Mouse (Mus musculus): ENCODE measurements around the gene Tbx6. TPM values are rescaled to one million over a fixed set of nuclear protein-coding genes. Genes with fewer than 3 reads are reported as not detected.

The Tbx6 gene
- total and polyA plus RNA-seq, 2 experiments from 2014 or later = 0.16 to 0.21 TPM

DNA sequence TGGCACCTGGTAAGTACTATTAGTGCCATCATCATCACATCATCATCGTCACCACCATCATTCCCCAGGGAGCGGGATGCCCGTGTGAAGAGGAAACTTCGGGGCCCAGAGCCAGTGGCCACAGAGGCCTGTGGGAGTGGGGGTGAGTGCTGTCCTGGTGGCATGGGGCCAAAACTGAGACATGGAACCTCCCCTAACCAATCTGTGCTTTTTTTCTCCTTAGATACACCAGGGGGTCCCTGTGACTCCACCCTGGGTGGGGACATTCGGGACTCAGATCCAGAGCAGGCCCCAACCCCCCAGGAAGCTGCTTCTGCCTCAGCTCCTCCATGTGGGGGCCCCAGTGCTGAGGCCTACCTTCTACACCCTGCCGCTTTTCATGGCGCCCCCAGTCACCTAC lies 3.2 kb downstream of the Tbx6 start:
- Histone ChIP-seq H3K27me3 (ENCODE audit: insufficient read depth, low read length) (no peaks in the 10 kb centered on the region), H3K9ac (replicated peaks; ENCODE audit: low read length, poor library complexity, severe bottlenecking) (no peak overlapping the region), H3K27ac (ENCODE audit: low read depth, low read length) (no peak overlapping the region), H3K36me3 (ENCODE audit: insufficient read depth, low read length) (peaks cover 50% of the 10 kb centered on the region), H3K9me3 (ENCODE audit: low read length) (no peaks in the 10 kb centered on the region), H3K4me2 (ENCODE audit: low read depth, low read length, poor library complexity, severe bottlenecking) (no peak overlapping the region), H3K4me1 (ENCODE audit: insufficient read depth, low read length) (peaks cover 6% of the 10 kb centered on the region; the same call in 1 of the 2 replicates), H3K4me3 (ENCODE audit: low read depth, low read length) (no peak overlapping the region)
- DNase-seq (ENCODE audit: low spot score) (no peak), ATAC-seq (ENCODE audit: low FRiP score) (no peak)
- WGBS = 91% methylated on average over 7 of the region's 7 CpGs
- TF ChIP-seq CTCF (IDR thresholded peaks at IDR 0.05) = no peak

DNA sequence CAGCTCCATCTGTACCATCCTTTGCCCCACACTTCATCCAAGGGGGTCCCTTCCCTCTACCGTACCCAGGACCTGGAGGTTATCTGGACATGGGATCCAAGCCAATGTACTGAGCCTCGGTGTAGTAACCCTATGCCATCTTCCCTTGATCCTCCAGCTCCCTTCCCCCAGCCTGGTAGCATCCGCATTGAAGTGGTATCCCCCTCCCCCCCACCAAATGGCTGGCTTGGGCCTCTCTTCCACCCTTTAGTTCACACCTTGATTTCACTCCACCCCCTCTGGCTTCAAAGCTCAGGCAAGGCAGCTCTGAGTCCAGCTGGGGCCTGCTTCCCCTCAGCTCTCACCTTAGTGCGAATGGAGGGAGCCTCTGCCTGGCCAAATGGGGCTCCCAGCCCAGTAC lies 3.8 kb downstream of the Tbx6 start:
- H3K9ac ChIP-seq (replicated peaks; ENCODE audit: low read length, poor library complexity, severe bottlenecking) = no peak overlapping the region
- peaks cover 6% of the 10 kb centered on the region; the same call in 1 of the 2 replicates for H3K4me1 ChIP-seq (ENCODE audit: insufficient read depth, low read length)
- no peaks in the 10 kb centered on the region for H3K27me3 ChIP-seq (ENCODE audit: insufficient read depth, low read length)
- ATAC-seq (ENCODE audit: low FRiP score) (no peak), DNase-seq (ENCODE audit: low spot score) (no peak)
- H3K9me3 ChIP-seq (ENCODE audit: low read length) = no peaks in the 10 kb centered on the region
- H3K27ac ChIP-seq (ENCODE audit: low read depth, low read length) = no peak overlapping the region
- H3K4me2 ChIP-seq (ENCODE audit: low read depth, low read length, poor library complexity, severe bottlenecking) = no peak overlapping the region
- 88% methylated on average over 4 of the region's 4 CpGs for WGBS
- H3K36me3 ChIP-seq (ENCODE audit: insufficient read depth, low read length) = peaks cover 54% of the 10 kb centered on the region
- no peak for TF ChIP-seq CTCF (IDR thresholded peaks at IDR 0.05)
- no peak overlapping the region for H3K4me3 ChIP-seq (ENCODE audit: low read depth, low read length)

DNA sequence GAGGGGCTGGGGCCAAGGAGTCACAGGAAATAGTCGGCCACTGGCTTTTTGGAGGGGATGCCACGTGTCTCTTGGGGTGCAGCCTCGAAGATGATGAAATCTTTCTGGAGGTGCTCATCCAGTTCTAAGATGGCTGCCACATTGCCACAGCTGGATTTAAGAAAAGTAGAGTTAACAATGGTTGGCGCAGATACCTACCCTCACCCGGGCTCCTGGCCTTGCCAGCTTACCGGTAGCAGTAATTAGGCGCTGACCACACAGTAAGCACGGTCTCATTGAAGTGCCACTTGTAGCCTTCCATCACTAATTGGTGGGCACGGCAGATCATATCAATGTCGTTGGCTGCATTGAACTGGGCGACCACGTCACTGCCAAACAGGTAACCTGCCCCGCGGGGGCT lies 4.9 kb downstream of the Tbx6 start:
- H3K27ac ChIP-seq (ENCODE audit: low read depth, low read length) = no peak overlapping the region
- ATAC-seq (ENCODE audit: low FRiP score) (no peak), DNase-seq (ENCODE audit: low spot score) (no peak)
- peaks cover 56% of the 10 kb centered on the region for H3K36me3 ChIP-seq (ENCODE audit: insufficient read depth, low read length)
- no peak overlapping the region for H3K4me2 ChIP-seq (ENCODE audit: low read depth, low read length, poor library complexity, severe bottlenecking)
- no peaks in the 10 kb centered on the region for H3K27me3 ChIP-seq (ENCODE audit: insufficient read depth, low read length)
- H3K4me3 ChIP-seq (ENCODE audit: low read depth, low read length) = no peak overlapping the region
- H3K4me1 ChIP-seq (ENCODE audit: insufficient read depth, low read length) = peaks cover 7% of the 10 kb centered on the region
- no peak for TF ChIP-seq CTCF (IDR thresholded peaks at IDR 0.05)
- H3K9ac ChIP-seq (replicated peaks; ENCODE audit: low read length, poor library complexity, severe bottlenecking) = no peak overlapping the region
- no peaks in the 10 kb centered on the region for H3K9me3 ChIP-seq (ENCODE audit: low read length)
- 94% methylated on average over 14 of the region's 14 CpGs for WGBS

DNA sequence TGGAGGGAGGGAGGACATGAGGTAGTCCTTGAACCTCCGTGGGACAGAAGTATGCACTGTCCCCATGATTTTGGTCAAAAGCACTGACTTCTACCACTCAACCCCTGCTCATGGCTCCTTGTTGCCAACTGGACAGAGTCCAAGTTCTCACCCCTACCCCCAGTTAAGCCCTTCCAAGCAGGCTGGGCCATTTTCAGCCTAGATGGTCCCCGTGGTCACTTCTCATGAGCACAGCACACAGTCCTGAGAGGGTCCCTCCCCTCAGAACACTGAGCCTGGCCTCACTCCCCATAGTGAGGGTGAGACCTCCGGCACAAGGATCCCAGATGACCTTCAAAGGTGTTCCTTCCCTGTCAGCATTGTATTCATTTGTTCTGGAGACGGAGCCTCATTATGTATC lies 7.9 kb downstream of the Tbx6 start:
- 92% methylated on average over 4 of the region's 4 CpGs for WGBS
- Histone ChIP-seq H3K4me1 (ENCODE audit: insufficient read depth, low read length) (peaks cover 3% of the 10 kb centered on the region; the same call in 1 of the 2 replicates), H3K9ac (replicated peaks; ENCODE audit: low read length, poor library complexity, severe bottlenecking) (no peak overlapping the region), H3K27ac (ENCODE audit: low read depth, low read length) (no peak overlapping the region), H3K36me3 (ENCODE audit: insufficient read depth, low read length) (peaks cover 51% of the 10 kb centered on the region), H3K27me3 (ENCODE audit: insufficient read depth, low read length) (no peaks in the 10 kb centered on the region), H3K4me2 (ENCODE audit: low read depth, low read length, poor library complexity, severe bottlenecking) (no peak overlapping the region), H3K4me3 (ENCODE audit: low read depth, low read length) (no peak overlapping the region), H3K9me3 (ENCODE audit: low read length) (no peaks in the 10 kb centered on the region)
- ATAC-seq (ENCODE audit: low FRiP score) (no peak), DNase-seq (ENCODE audit: low spot score) (no peak)
- TF ChIP-seq CTCF (IDR thresholded peaks at IDR 0.05) = no peak

DNA sequence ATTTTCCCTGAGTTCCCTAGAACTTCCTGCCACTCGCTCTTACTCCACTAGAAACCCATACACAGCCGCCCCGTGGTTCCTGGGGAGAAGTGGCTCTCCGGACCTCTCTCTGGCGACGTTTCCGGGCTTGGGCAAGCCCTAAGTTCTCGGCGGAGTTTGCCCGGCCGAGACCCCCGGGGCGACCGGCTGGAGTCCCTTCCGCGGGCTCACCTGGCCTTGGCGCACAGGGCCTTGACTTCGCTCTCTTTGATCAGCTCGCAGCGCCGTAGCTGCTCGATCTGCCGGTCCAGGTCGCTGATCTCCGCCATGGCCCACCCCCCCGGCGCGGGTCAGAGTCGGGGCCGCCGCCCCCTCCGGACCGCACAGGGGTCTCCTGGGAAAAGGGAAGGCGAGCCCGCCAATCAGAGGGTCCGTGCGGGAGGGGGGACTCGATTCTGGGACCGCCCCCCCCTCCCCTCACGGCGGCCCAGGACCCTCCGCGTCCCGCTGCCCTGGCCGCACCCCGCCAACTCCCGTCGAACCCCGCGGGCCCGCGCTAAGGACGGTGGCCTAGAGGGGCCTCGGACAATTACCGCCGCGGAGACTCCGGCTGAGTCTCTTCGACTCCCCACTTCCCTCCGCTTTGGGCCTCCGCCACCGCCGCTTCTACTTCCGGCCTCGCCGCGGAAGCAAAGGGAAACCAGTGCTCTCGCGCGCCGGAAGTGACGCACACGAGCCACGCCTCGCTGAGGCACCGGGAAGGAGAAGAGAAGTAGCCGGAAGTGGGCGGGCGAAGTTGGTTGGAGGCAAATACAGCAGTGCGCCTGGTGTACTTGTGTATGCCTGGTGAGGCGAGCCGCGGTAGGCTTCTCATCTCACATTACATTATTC lies 10.8 kb downstream of the Tbx6 start, which contains the start of gene Ppp4c:
Gene Ppp4c, minus strand, starts transcription at position 646 of the 870 bp plus-strand sequence.
- ATAC-seq (ENCODE audit: low FRiP score) = peak; percentile 92

More for the DNA sequence above, 10.8 kb downstream of the Tbx6 start, which contains the start of gene Ppp4c:
- Histone ChIP-seq H3K4me3 (ENCODE audit: low read depth, low read length) (peak within 1 kb of the TSS; percentile 57), H3K27ac (ENCODE audit: low read depth, low read length) (peak within 1 kb of the TSS; percentile 73), H3K27me3 (ENCODE audit: insufficient read depth, low read length) (no peaks in the 10 kb centered on the region), H3K9ac (replicated peaks; ENCODE audit: low read length, poor library complexity, severe bottlenecking) (peak within 1 kb of the TSS; percentile 58), H3K4me1 (ENCODE audit: insufficient read depth, low read length) (peaks cover 3% of the 10 kb centered on the region; the same call in 1 of the 2 replicates), H3K4me2 (ENCODE audit: low read depth, low read length, poor library complexity, severe bottlenecking) (peak within 1 kb of the TSS; percentile 72), H3K9me3 (ENCODE audit: low read length) (no peaks in the 10 kb centered on the region), H3K36me3 (ENCODE audit: insufficient read depth, low read length) (peaks cover 46% of the 10 kb centered on the region)
- TF ChIP-seq CTCF (IDR thresholded peaks at IDR 0.05) = no peak
- peak; percentile 98 for DNase-seq (ENCODE audit: low spot score)
- WGBS = under 1% methylated on average over 65 of the region's 83 CpGs

Measured in midbrain, postnatal 0 days (tissue).